Mouse (Mus musculus): ENCODE measurements at regions not wholly inside any gene's neighbourhood (a gene's known extent, or its start where the extent isn't known, plus 50 kb on each side); places are given as distances from the start of the nearest gene placed in this dataset.

- TF ChIP-seq CTCF (IDR thresholded peaks at IDR 0.05; ENCODE audit: insufficient read depth, low read depth, low read length) = no peak
- TF ChIP-seq POLR2A (IDR thresholded peaks at IDR 0.05; ENCODE audit: insufficient read depth, low read depth, low read length) = no peak
- Histone ChIP-seq H3K4me1 (ENCODE audit: control insufficient read depth, insufficient read depth, low read length) (no peaks in the 10 kb centered on the region), H3K27ac (ENCODE audit: insufficient read depth, low read depth, low read length) (no peak overlapping the region), H3K4me3 (ENCODE audit: insufficient read depth, low read depth, low read length) (no peak overlapping the region)
- WGBS = 77% methylated on average over 7 of the region's 7 CpGs
These were observed 272.6 kb downstream of the Plk2 start for GRCm38 (mm10) chr13:110667276-110667956.

- WGBS = 88% methylated on average over 2 of the region's 2 CpGs
- Histone ChIP-seq H3K27ac (ENCODE audit: insufficient read depth, low read depth, low read length) (no peak overlapping the region), H3K4me3 (ENCODE audit: insufficient read depth, low read depth, low read length) (no peak overlapping the region), H3K4me1 (ENCODE audit: control insufficient read depth, insufficient read depth, low read length) (no peaks in the 10 kb centered on the region)
- TF ChIP-seq CTCF (IDR thresholded peaks at IDR 0.05; ENCODE audit: insufficient read depth, low read depth, low read length) (no peak), POLR2A (IDR thresholded peaks at IDR 0.05; ENCODE audit: insufficient read depth, low read depth, low read length) (no peak)
These were observed 278.7 kb downstream of the Plk2 start for GRCm38 (mm10) chr13:110673536-110673935.

GRCm38 (mm10) chr13:110683259-110684041 lies 288.6 kb downstream of the Plk2 start:
- 73% methylated on average over 11 of the region's 11 CpGs for WGBS

GRCm38 (mm10) chr13:110688796-110689195 lies 293.9 kb downstream of the Plk2 start:
- H3K4me3 ChIP-seq (ENCODE audit: insufficient read depth, low read depth, low read length) = no peak overlapping the region
- WGBS = 82% methylated on average over 3 of the region's 3 CpGs
- H3K4me1 ChIP-seq (ENCODE audit: control insufficient read depth, insufficient read depth, low read length) = no peaks in the 10 kb centered on the region
- H3K27ac ChIP-seq (ENCODE audit: insufficient read depth, low read depth, low read length) = no peak overlapping the region
- TF ChIP-seq POLR2A (IDR thresholded peaks at IDR 0.05; ENCODE audit: insufficient read depth, low read depth, low read length) (no peak), CTCF (IDR thresholded peaks at IDR 0.05; ENCODE audit: insufficient read depth, low read depth, low read length) (no peak)

More at GRCm38 (mm10) chr13:110683259-110684041, 288.6 kb downstream of the Plk2 start:
- H3K4me1 ChIP-seq (ENCODE audit: control insufficient read depth, insufficient read depth, low read length) = no peaks in the 10 kb centered on the region
- no peak overlapping the region for H3K27ac ChIP-seq (ENCODE audit: insufficient read depth, low read depth, low read length)
- no peak for TF ChIP-seq POLR2A (IDR thresholded peaks at IDR 0.05; ENCODE audit: insufficient read depth, low read depth, low read length)
- TF ChIP-seq CTCF (IDR thresholded peaks at IDR 0.05; ENCODE audit: insufficient read depth, low read depth, low read length) = no peak
- H3K4me3 ChIP-seq (ENCODE audit: insufficient read depth, low read depth, low read length) = no peak overlapping the region

GRCm38 (mm10) chr13:110690501-110691255 lies 295.8 kb downstream of the Plk2 start:
- TF ChIP-seq POLR2A (IDR thresholded peaks at IDR 0.05; ENCODE audit: insufficient read depth, low read depth, low read length) (no peak), CTCF (IDR thresholded peaks at IDR 0.05; ENCODE audit: insufficient read depth, low read depth, low read length) (no peak)
- 49% methylated on average over 10 of the region's 10 CpGs for whole genome bisulfite sequencing
- no peak overlapping the region for H3K4me3 ChIP-seq (ENCODE audit: insufficient read depth, low read depth, low read length)
- no peak overlapping the region for H3K27ac ChIP-seq (ENCODE audit: insufficient read depth, low read depth, low read length)
- H3K4me1 ChIP-seq (ENCODE audit: control insufficient read depth, insufficient read depth, low read length) = no peaks in the 10 kb centered on the region

- TF ChIP-seq POLR2A (IDR thresholded peaks at IDR 0.05; ENCODE audit: insufficient read depth, low read depth, low read length) = no peak
- TF ChIP-seq CTCF (IDR thresholded peaks at IDR 0.05; ENCODE audit: insufficient read depth, low read depth, low read length) = no peak
- H3K4me3 ChIP-seq (ENCODE audit: insufficient read depth, low read depth, low read length) = no peak overlapping the region
- 43% methylated on average over 5 of the region's 5 CpGs for WGBS
- no peak overlapping the region for H3K27ac ChIP-seq (ENCODE audit: insufficient read depth, low read depth, low read length)
- H3K4me1 ChIP-seq (ENCODE audit: control insufficient read depth, insufficient read depth, low read length) = no peaks in the 10 kb centered on the region
These were observed 297.9 kb downstream of the Plk2 start for GRCm38 (mm10) chr13:110692696-110693095.

- TF ChIP-seq POLR2A (IDR thresholded peaks at IDR 0.05; ENCODE audit: insufficient read depth, low read depth, low read length) = no peak
- TF ChIP-seq CTCF (IDR thresholded peaks at IDR 0.05; ENCODE audit: insufficient read depth, low read depth, low read length) = no peak
- Histone ChIP-seq H3K27ac (ENCODE audit: insufficient read depth, low read depth, low read length) (no peak overlapping the region), H3K4me1 (ENCODE audit: control insufficient read depth, insufficient read depth, low read length) (no peaks in the 10 kb centered on the region), H3K4me3 (ENCODE audit: insufficient read depth, low read depth, low read length) (no peak overlapping the region)
- WGBS = 89% methylated on average over 6 of the region's 6 CpGs
These were observed 300.0 kb downstream of the Plk2 start for GRCm38 (mm10) chr13:110694876-110695275.

- Histone ChIP-seq H3K27ac (ENCODE audit: insufficient read depth, low read depth, low read length) (no peak overlapping the region), H3K4me3 (ENCODE audit: insufficient read depth, low read depth, low read length) (no peak overlapping the region), H3K4me1 (ENCODE audit: control insufficient read depth, insufficient read depth, low read length) (no peaks in the 10 kb centered on the region)
- 88% methylated on average over 5 of the region's 5 CpGs for WGBS
- TF ChIP-seq POLR2A (IDR thresholded peaks at IDR 0.05; ENCODE audit: insufficient read depth, low read depth, low read length) (no peak), CTCF (IDR thresholded peaks at IDR 0.05; ENCODE audit: insufficient read depth, low read depth, low read length) (no peak)
These were observed 301.7 kb downstream of the Plk2 start for GRCm38 (mm10) chr13:110696549-110696948.

GRCm38 (mm10) chr13:110704261-110704660 lies 309.4 kb downstream of the Plk2 start:
- no peak for TF ChIP-seq CTCF (IDR thresholded peaks at IDR 0.05; ENCODE audit: insufficient read depth, low read depth, low read length)
- TF ChIP-seq POLR2A (IDR thresholded peaks at IDR 0.05; ENCODE audit: insufficient read depth, low read depth, low read length) = no peak
- no peak overlapping the region for H3K27ac ChIP-seq (ENCODE audit: insufficient read depth, low read depth, low read length)
- WGBS = 52% methylated on average over 2 of the region's 2 CpGs

More at GRCm38 (mm10) chr13:110704261-110704660, 309.4 kb downstream of the Plk2 start:
- Histone ChIP-seq H3K4me1 (ENCODE audit: control insufficient read depth, insufficient read depth, low read length) (no peaks in the 10 kb centered on the region), H3K4me3 (ENCODE audit: insufficient read depth, low read depth, low read length) (no peak overlapping the region)
